ENCODE assay signal across 17 mouse cellular contexts in genomic region chr12:76123223-76123622, GRCm38 (mm10). TPM values are rescaled to one million over a fixed set of nuclear protein-coding genes. Genes with fewer than 3 reads are reported as not detected.
"Had no signal": no experiment of that assay in that cellular context is flagged by ENCODE, and none has a peak within 500 bp of the region (broad histone marks: within the 10 kb centered on the region; RNA-seq: fewer than 3 reads in every experiment).

No protein-coding gene starts in this region.

- H3K9ac ChIP-seq: intestine, embryonic 15.5 days; limb, embryonic 13.5 days; liver, embryonic 13.5 days; lung, embryonic 14.5 days; midbrain, embryonic 13.5 days had no signal

- H3K27me3 ChIP-seq: intestine, embryonic 15.5 days; limb, embryonic 13.5 days; liver, embryonic 13.5 days; midbrain, embryonic 13.5 days had no signal

- H3K27ac ChIP-seq: intestine, embryonic 15.5 days; kidney, postnatal 0 days; limb, embryonic 10.5 days; limb, embryonic 13.5 days; liver, embryonic 13.5 days; macrophage; midbrain, embryonic 10.5 days; midbrain, embryonic 13.5 days had no signal

- H3K4me3 ChIP-seq: intestine, embryonic 15.5 days; limb, embryonic 10.5 days; limb, embryonic 13.5 days; liver, embryonic 13.5 days; megakaryocyte, embryonic 14.5 days; midbrain, embryonic 10.5 days; midbrain, embryonic 13.5 days had no signal

- ATAC-seq: intestine, embryonic 15.5 days; lung, postnatal 0 days; midbrain, embryonic 13.5 days had no signal

- H3K4me1 ChIP-seq: intestine, embryonic 15.5 days; limb, embryonic 10.5 days; liver, embryonic 13.5 days; megakaryocyte, embryonic 14.5 days; midbrain, embryonic 13.5 days had no signal

- H3K9me3 ChIP-seq: intestine, embryonic 15.5 days; limb, embryonic 10.5 days; limb, embryonic 13.5 days; liver, embryonic 13.5 days; midbrain, embryonic 10.5 days; midbrain, embryonic 13.5 days had no signal

- DNase-seq: kidney, adult 8-10 months; kidney, postnatal 36 days; liver; liver, embryonic 13.5 days; lung, embryonic 14.5 days; thymus, adult 18-20 months; thymus, postnatal 36 days had no signal

- H3K36me3 ChIP-seq: intestine, embryonic 15.5 days; limb, embryonic 10.5 days; limb, embryonic 13.5 days; liver, embryonic 13.5 days; midbrain, embryonic 10.5 days; midbrain, embryonic 13.5 days had no signal

- H3K4me2 ChIP-seq: intestine, embryonic 15.5 days; limb, embryonic 13.5 days; liver, embryonic 13.5 days; lung, embryonic 14.5 days; midbrain, embryonic 13.5 days had no signal

RNA-seq across cellular contexts. Expression of gene Esr2, which starts 53.8 kb away (rescaled TPM):
- polyA plus RNA-seq: liver, embryonic 16.5 days; macrophage had no signal
